Mouse (Mus musculus) ovary, postnatal 36 days (tissue): ENCODE measurements around the gene Ctcf.
"Not testable (repeated sequence)": the region's sequence is repeated elsewhere in the genome, so short reads cannot be mapped to it uniquely, and the experiment has no call there.

Experiments used
- DNase-seq: peaks from one replicate; pipeline ENCODE4 v3.0.0; 2022; ENCODE audit warnings: low spot score, mixed read lengths

Gene Ctcf

DNA sequence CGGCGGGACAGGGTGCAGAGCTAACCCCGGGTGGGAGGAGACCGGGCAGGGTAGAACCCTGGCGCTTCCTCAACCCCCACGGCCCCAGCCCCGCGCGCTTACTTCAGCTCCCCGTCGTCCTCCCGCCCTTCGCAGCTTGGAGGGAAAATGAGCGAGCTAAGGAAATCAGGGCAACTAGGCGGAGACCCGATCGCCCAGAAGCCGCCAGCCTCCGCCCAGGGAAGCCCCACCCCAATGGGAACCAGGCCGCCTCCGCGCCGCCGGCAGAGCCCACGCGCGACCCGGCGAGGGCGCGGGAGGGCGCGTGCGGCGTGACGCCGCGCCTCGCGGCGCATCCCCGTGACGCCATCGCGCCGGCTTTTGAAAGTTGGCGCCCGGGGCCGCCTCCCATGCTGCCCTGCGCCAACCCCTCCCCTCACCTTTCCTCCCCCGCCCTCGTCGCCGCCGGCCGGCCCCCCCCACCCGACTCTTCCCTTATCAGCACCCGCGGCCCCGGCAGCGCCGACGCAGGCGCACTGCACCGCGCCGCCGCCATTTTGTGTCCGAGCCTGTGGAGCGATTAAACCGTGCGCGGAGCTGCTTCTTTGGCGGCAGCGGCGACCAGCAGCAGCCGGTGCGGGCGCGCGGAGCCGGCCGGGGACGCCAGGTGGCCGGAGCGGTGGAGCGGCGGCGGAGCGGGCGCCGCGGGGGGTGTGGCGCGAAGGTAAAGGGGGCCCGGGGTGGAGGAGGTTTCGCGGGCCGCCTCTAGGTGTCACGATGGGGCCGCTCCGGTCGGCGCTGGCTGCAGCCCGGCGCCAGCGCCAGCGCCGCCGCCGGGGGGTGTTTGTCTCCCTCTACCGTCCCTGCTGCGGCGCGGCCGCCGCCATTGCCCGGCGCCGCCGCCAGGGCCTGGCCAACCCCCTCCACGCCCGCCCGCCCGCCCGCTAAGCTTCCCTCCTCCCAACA, at the start of gene Ctcf:
Gene Ctcf, plus strand, starts transcription at position 551 of the 945 bp plus-strand sequence.
- DNase-seq: peak; percentile 89

GRCm38 (mm10) chr8:105592431-105592830, 43.9 kb upstream of the Ctcf start:
- no peak for DNase-seq

DNA sequence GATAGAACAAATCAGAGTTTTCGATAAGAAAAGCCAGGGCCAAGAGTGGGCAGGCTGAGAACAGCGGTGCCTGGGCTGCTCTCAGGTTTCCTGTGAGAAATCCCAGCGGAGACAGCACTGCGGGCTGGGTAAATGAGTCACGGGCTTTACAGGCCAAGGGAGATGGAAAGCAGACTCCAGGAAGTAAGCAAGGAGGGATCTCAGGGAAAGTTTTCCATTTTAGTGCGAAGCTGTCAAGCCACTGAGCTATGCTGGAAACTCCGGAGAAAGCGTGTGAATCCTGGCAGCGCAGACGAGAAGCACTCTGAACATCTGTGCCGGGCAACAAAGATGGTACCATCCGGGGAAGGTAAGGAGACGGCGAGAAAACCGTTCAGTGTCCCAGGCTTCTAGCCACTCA, 42.5 kb upstream of the Ctcf start:
- DNase-seq: peak; percentile 32

- no peak for DNase-seq
Observed at GRCm38 (mm10) chr8:105594451-105595242, 41.7 kb upstream of the Ctcf start.

GRCm38 (mm10) chr8:105596362-105597034, 39.9 kb upstream of the Ctcf start:
- peak; percentile 65 for DNase-seq

DNA sequence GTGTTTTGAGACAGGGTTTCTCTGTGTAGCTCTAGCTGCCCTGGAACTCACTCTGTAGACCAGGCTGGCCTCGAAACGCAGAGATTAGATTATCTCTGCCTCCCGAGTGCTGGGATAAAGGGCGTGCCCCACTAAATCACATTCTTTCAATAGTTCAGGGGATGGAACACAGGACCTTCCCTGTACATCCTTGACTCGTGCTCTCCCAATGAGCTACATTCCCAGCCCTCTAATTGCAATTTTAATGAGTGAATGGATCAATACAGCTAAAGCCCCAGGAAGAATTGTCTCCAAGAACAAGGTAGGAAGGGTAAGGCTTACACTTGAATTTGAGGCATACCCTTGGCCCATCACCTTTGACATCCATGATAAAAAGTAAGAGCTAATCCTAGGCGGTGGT, 37.6 kb upstream of the Ctcf start:
- DNase-seq: no peak

DNA sequence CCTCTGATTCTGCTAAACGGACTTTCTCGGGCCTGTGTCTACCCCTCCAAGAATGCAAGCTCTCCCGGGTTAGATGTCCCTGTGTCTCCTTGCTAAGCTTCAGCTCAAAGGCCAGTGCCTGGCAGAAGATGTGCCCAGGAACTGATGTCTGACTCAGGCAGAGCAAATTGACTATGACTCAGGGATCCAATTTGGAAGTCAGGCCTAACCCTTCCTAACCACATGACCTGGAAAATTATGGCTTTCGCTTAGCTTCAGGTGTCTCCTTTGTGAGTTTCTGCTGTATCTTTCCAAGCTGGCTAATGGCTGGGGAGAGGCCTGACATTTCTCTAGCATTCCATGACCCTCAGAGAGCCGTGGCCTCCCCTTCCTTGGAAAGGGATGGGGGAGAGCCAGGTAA, 35.1 kb upstream of the Ctcf start:
- no peak for DNase-seq

DNA sequence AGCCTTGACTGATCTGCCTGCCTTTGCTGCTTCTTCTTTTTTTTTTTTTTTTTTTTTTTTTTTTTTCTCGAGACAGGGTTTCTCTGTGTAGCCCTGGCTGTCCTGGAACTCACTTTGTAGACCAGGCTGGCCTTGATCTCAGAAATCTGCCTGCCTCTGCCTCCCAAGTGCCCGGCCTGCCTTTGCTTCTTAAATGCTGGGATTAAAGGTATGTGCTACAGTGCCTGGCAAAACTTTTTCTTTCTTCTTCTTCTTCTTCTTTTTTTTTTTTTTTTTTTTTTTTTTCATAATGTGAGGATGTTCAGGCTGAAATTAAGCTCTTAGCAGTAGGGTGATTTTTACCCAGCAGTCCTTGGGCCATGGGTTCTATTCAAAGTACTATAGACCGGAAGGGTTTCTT, 33.8 kb upstream of the Ctcf start:
- not testable (repeated sequence) for DNase-seq

GRCm38 (mm10) chr8:105604804-105605381, 31.5 kb upstream of the Ctcf start, which contains the start of gene Ripor1:
Ripor1 (plus strand) TSS chr8:105605255.
- DNase-seq: peak; percentile 78

- peak; percentile 59 for DNase-seq
Observed at GRCm38 (mm10) chr8:105605491-105606188, 30.7 kb upstream of the Ctcf start.

- DNase-seq: peak; percentile 75
Observed at GRCm38 (mm10) chr8:105606189-105607023, 30.0 kb upstream of the Ctcf start.

- DNase-seq: no peak
Observed at GRCm38 (mm10) chr8:105607062-105607461, 29.3 kb upstream of the Ctcf start.

GRCm38 (mm10) chr8:105607684-105608083, 28.7 kb upstream of the Ctcf start:
- no peak for DNase-seq

DNA sequence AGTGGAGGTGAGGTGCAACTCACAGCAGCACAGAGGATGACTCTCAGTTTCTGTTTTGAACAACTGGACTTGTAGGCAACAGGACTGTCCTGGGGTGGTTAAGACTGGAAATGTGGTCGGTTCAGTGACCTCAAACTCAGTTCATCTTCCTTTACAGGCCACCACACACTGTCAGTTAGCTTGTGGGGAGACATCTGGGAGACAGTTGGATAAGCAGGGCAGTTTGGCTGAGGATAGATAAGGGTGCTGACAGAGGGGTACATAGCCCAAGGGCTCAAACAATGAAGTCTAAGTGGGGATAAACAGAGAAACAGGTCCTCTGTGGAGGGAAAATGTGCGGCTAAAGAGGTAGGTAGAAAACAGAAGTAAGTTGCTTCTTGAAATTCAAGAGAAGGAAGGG, 27.0 kb upstream of the Ctcf start:
- no peak for DNase-seq

- DNase-seq: no peak
Observed at GRCm38 (mm10) chr8:105609771-105610170, 26.6 kb upstream of the Ctcf start.

DNA sequence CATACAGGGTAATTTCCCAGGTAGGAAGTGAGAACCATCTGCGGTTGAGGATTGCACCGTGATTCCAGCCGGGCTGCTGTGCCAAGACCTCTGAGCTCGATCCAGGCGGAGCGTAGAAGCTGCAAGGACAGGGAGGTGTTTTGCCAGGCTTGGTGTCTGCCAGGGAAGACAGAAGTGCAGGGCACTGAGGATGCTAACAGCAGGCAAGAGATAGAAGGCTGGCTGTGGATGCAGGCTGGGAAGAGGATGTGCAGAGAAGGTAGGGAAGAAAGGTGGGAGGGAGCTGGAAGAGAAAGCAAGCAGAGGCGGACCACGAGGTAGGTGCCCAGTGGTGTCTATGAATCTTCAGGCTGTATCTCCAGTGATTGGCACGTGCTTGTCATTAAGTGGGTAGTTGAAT, 24.5 kb upstream of the Ctcf start:
- no peak for DNase-seq

- no peak for DNase-seq
Observed at GRCm38 (mm10) chr8:105613037-105613436, 23.3 kb upstream of the Ctcf start.

DNA sequence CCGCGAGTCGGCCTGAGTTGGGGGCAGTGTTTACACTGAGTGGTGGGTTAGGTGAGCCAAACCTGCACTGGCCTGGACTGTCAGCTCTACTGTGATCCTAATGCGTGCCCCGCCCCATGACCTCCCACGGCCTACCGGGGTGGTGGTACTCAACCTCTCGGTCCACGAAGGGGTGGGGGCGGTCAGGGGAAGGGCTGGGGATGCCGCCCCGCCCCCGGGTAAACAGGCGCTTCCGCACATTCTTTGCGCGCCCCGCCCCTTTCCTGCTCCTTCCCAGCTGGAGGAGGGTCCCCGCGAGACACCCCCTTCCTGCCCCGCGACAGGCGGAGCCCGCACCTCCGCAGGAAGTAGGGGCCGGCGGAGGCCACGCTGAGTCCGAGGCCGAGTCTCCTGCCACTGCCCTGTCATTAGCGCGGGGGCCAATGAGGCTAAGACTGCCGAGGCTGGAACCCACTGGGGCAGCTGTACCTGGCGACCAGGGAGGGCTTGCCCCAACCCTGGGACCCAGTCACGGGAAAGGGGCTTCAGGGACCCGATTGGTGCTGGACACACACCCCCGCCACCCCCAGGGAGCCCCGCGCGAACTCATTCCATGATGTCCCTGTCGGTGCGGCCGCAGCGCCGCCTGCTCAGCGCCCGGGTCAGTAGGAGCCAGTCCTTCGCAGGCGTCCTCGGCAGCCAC, 22.4 kb upstream of the Ctcf start:
- peak; percentile 60 for DNase-seq

DNA sequence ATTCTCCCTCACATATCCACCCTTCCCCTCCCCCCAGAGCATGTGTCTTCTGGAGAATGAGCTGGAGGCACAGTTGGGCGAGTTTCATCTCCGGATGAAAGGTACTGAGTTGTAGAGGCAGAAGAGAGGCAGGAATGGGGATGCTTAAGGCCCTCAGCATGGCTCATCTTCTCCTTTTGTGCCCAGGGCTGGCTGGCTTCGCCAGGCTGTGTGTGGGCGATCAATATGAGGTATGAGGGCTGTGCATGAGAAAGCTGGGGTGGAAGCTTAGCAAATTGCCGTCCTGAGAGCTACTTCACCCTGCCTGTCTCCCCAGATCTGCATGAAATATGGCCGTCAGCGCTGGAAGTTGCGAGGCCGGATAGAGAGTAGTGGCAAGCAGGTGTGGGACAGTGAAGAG, 20.4 kb upstream of the Ctcf start:
- DNase-seq: no peak
